Mouse (Mus musculus) kidney, adult 2 months (tissue): ENCODE data around the gene Gnl1. TPM values are rescaled to one million over a fixed set of nuclear protein-coding genes. Genes with fewer than 3 reads are reported as not detected.

Experiments
- DNase-seq: peaks from one replicate; pipeline ENCODE4 v3.0.0; 2021
- H3K27ac ChIP-seq: fragments of 200-500 bp; 2 replicates; pipeline ENCODE4 v1.5.1; 2012; ENCODE audit warnings: low read depth, low read length, control low read depth, inconsistent platforms; ENCODE audit not compliant: insufficient read depth
- H3K27me3 ChIP-seq: fragments of 200-500 bp; replicated peaks from 2 replicates; pipeline ENCODE4 v1.6.1; 2012; ENCODE audit warnings: mild to moderate bottlenecking, moderate library complexity, low read length, inconsistent platforms; ENCODE audit not compliant: control insufficient read depth, insufficient read depth
- H3K36me3 ChIP-seq: fragments of 200-500 bp; 2 replicates; pipeline ENCODE4 v1.6.1; 2012; ENCODE audit warnings: mild to moderate bottlenecking, moderate library complexity, low read length, inconsistent platforms; ENCODE audit not compliant: control insufficient read depth, insufficient read depth
- H3K4me1 ChIP-seq: fragments of 200-500 bp; 2 replicates; pipeline ENCODE4 v1.6.1; 2011; ENCODE audit warnings: low read length; ENCODE audit not compliant: control insufficient read depth, insufficient read depth
- H3K4me3 ChIP-seq: fragments of 200-500 bp; 2 replicates; pipeline ENCODE4 v1.5.1; 2011; ENCODE audit warnings: mild to moderate bottlenecking, low read depth, low read length, control low read depth; ENCODE audit not compliant: insufficient read depth
- CTCF ChIP-seq: fragments of 200-500 bp; conservative IDR thresholded peaks from 2 replicates; pipeline ENCODE4 v1.5.1; 2011; ENCODE audit warnings: low read depth, mild to moderate bottlenecking, control low read depth, low read length, moderate library complexity, mixed read lengths; ENCODE audit not compliant: insufficient read depth, insufficient read length
- POLR2A ChIP-seq: fragments of 200-500 bp; IDR thresholded peaks from one replicate; pipeline ENCODE4 v1.6.1; 2011; ENCODE audit warnings: low read depth, low read length, control low read depth
- WGBS: fragments of 180-500 bp; shearing (Covaris S2); methylation state at CpG from one replicate; pipeline ENCODE4 v1.1.7; 2018; 5-methylcytosine and 5-hydroxymethylcytosine counted together
- polyA plus RNA-seq: library from polyadenylated mRNA; depleted of rRNA; stranded (reverse); fragments of >200 nt; gene quantifications from 2 replicates; pipeline ENCODE4 v1.2.3, GENCODE M21; 2012

Gene Gnl1
- polyA plus RNA-seq, 1 experiment: 23.8 TPM

GRCm38 (mm10) chr17:35980363-35980754 is 708 bp downstream of the Gnl1 start:
- Histone ChIP-seq H3K4me1 (peaks cover 9% of the 10 kb centered on the region; the same call in 1 of the 2 replicates), H3K27ac (peak overlapping the region; percentile 21; the same call in 1 of the 2 replicates), H3K36me3 (no peaks in the 10 kb centered on the region), H3K27me3 (no peaks in the 10 kb centered on the region), H3K4me3 (peak overlapping the region; percentile 72)
- WGBS: under 1% methylated on average over 29 of the region's 29 CpGs
- TF ChIP-seq POLR2A: no peak
- no peak for TF ChIP-seq CTCF
- peak; percentile 60 for DNase-seq

GRCm38 (mm10) chr17:35981776-35982175 is 2.1 kb downstream of the Gnl1 start:
- 93% methylated on average over 9 of the region's 9 CpGs for WGBS
- Histone ChIP-seq H3K4me1 (peaks cover 9% of the 10 kb centered on the region; the same call in 1 of the 2 replicates), H3K4me3 (no peak overlapping the region), H3K27me3 (no peaks in the 10 kb centered on the region), H3K36me3 (no peaks in the 10 kb centered on the region), H3K27ac (no peak overlapping the region)
- TF ChIP-seq CTCF (no peak), POLR2A (no peak)
- DNase-seq: no peak

GRCm38 (mm10) chr17:35991781-35992180 is 12.1 kb downstream of the Gnl1 start:
- no peak for DNase-seq

GRCm38 (mm10) chr17:35993675-35994074 is 14.0 kb downstream of the Gnl1 start:
- peak; percentile 100; the same call in 1 of the 2 replicates for TF ChIP-seq CTCF
- no peak for TF ChIP-seq POLR2A
- DNase-seq: peak; percentile 79
- no peaks in the 10 kb centered on the region; the same call in 1 of the 2 replicates for H3K4me1 ChIP-seq
- no peaks in the 10 kb centered on the region for H3K36me3 ChIP-seq
- 2% methylated on average over 17 of the region's 17 CpGs for WGBS
- H3K27me3 ChIP-seq: no peaks in the 10 kb centered on the region
- 0 out of 2 replicates have a peak overlapping the region, but pooled peaks have one; percentile 2 for H3K4me3 ChIP-seq
- no peak overlapping the region for H3K27ac ChIP-seq

More at GRCm38 (mm10) chr17:35991781-35992180, 12.1 kb downstream of the Gnl1 start:
- WGBS: 34% methylated on average over 10 of the region's 10 CpGs
- no peaks in the 10 kb centered on the region for H3K36me3 ChIP-seq
- no peak for TF ChIP-seq POLR2A
- TF ChIP-seq CTCF: no peak
- H3K4me3 ChIP-seq: no peak overlapping the region
- H3K27me3 ChIP-seq: no peaks in the 10 kb centered on the region
- no peaks in the 10 kb centered on the region; the same call in 1 of the 2 replicates for H3K4me1 ChIP-seq
- H3K27ac ChIP-seq: no peak overlapping the region

GRCm38 (mm10) chr17:35994175-35994878 is 14.7 kb downstream of the Gnl1 start:
- H3K4me3 ChIP-seq: peak overlapping the region; percentile 66
- no peaks in the 10 kb centered on the region for H3K27me3 ChIP-seq
- DNase-seq: peak; percentile 92
- H3K27ac ChIP-seq: peak overlapping the region; percentile 58; the same call in 1 of the 2 replicates
- TF ChIP-seq CTCF (no peak), POLR2A (peak; percentile 79)
- H3K4me1 ChIP-seq: no peaks in the 10 kb centered on the region; the same call in 1 of the 2 replicates
- H3K36me3 ChIP-seq: no peaks in the 10 kb centered on the region
- 2% methylated on average over 31 of the region's 31 CpGs for WGBS

GRCm38 (mm10) chr17:35994879-35995240 is 15.2 kb downstream of the Gnl1 start:
- under 1% methylated on average over 14 of the region's 14 CpGs for WGBS
- TF ChIP-seq CTCF: no peak
- no peak for TF ChIP-seq POLR2A
- no peaks in the 10 kb centered on the region for H3K27me3 ChIP-seq
- DNase-seq: peak; percentile 16
- H3K36me3 ChIP-seq: no peaks in the 10 kb centered on the region
- H3K27ac ChIP-seq: no peak overlapping the region
- H3K4me1 ChIP-seq: no peaks in the 10 kb centered on the region; the same call in 1 of the 2 replicates
- H3K4me3 ChIP-seq: peak overlapping the region; percentile 66

- no peak overlapping the region for H3K4me3 ChIP-seq
- no peak overlapping the region for H3K27ac ChIP-seq
- no peaks in the 10 kb centered on the region; the same call in 1 of the 2 replicates for H3K4me1 ChIP-seq
- H3K27me3 ChIP-seq: no peaks in the 10 kb centered on the region
- peak; percentile 99 for DNase-seq
- H3K36me3 ChIP-seq: no peaks in the 10 kb centered on the region
- TF ChIP-seq CTCF (peak; percentile 100), POLR2A (no peak)
- WGBS: under 1% methylated on average over 11 of the region's 11 CpGs
These were observed 17.3 kb downstream of the Gnl1 start for GRCm38 (mm10) chr17:35996949-35997348.
